Mouse (Mus musculus) embryonic facial prominence, embryonic 13.5 days (tissue): ENCODE measurements at regions not wholly inside any gene's neighbourhood (a gene's known extent, or its start where the extent isn't known, plus 50 kb on each side); places are given as distances from the start of the nearest gene placed in this dataset.

Experiments
- ATAC-seq: fragments of 200-750 bp; cut with Nextera tagmentation; 2 replicates; pipeline ENCODE4 v1.8.0; 2017; ENCODE audit warnings: low read depth; ENCODE audit not compliant: insufficient number of reproducible peaks, insufficient read depth, low FRiP score, low TSS enrichment
- H3K27ac ChIP-seq: fragments of 300-500 bp; sonication (generic); 2 replicates; pipeline ENCODE4 v1.5.1; 2015; ENCODE audit warnings: moderate library complexity, mild to moderate bottlenecking, inconsistent platforms
- H3K27me3 ChIP-seq: fragments of 300-500 bp; sonication (generic); 2 replicates; pipeline ENCODE4 v1.6.1; 2015; ENCODE audit warnings: mild to moderate bottlenecking, inconsistent platforms
- H3K36me3 ChIP-seq: fragments of 300-500 bp; sonication (generic); 2 replicates; pipeline ENCODE4 v1.6.1; 2015; ENCODE audit warnings: mild to moderate bottlenecking, inconsistent platforms
- H3K4me1 ChIP-seq: fragments of 300-500 bp; sonication (generic); 2 replicates; pipeline ENCODE4 v1.6.1; 2015; ENCODE audit warnings: inconsistent platforms
- H3K4me2 ChIP-seq: fragments of 300-500 bp; sonication (generic); 2 replicates; pipeline ENCODE4 v1.6.1; 2015; ENCODE audit warnings: moderate library complexity, mild to moderate bottlenecking, inconsistent platforms
- H3K4me3 ChIP-seq: fragments of 300-500 bp; sonication (generic); 2 replicates; pipeline ENCODE4 v1.5.1; 2015; ENCODE audit warnings: mild to moderate bottlenecking, inconsistent platforms
- H3K9ac ChIP-seq: fragments of 300-500 bp; sonication (generic); 2 replicates; pipeline ENCODE4 v1.6.1; 2015; ENCODE audit warnings: mild to moderate bottlenecking, inconsistent platforms
- H3K9me3 ChIP-seq: fragments of 300-500 bp; sonication (generic); 2 replicates; pipeline ENCODE4 v1.6.1; 2016; ENCODE audit warnings: inconsistent platforms
- WGBS: fragments of 180-500 bp; shearing (Covaris S2); methylation state at CpG from one replicate; pipeline ENCODE4 v1.1.7; 2015; ENCODE audit warnings: mixed read lengths; 5-methylcytosine and 5-hydroxymethylcytosine counted together

DNA sequence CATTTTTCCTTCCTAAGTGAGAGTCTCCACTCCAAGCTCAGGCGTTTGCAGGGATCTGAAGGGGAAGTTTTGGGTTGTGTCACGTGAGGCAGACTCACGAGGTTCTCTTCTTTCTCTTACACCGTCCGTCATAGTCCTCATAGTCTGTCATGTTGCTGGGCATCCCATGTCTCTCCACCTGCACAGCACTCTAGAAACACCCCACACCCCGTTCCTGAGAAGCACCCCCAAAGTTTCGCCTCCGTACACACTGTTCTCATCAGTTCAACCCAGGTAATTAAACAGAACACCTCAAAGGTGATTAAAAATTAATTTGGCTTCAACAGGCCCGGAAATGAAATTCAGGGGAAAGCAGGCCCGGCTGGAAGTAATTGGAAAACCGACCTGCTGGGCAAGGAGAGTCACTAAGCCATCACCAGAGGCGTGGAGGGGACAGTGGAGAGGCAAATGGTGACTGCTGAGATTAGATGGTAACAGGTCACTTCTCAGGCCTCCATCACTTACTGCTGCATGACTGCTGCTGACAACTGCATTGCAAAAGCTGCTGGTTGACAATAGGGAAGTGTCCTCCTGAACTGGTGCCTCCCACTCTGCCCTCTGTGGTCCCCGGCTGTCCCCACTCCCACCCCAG is 63.1 kb upstream of the Smndc1 start:
- H3K27ac ChIP-seq, result no peak overlapping the region
- H3K9ac ChIP-seq, result no peak overlapping the region
- peaks cover 7% of the 10 kb centered on the region for H3K4me1 ChIP-seq
- peaks cover 5% of the 10 kb centered on the region; the same call in 1 of the 2 replicates for H3K27me3 ChIP-seq
- no peak overlapping the region for H3K4me3 ChIP-seq
- no peak for ATAC-seq
- H3K9me3 ChIP-seq, result no peaks in the 10 kb centered on the region
- H3K36me3 ChIP-seq, result no peaks in the 10 kb centered on the region
- WGBS, result 70% methylated on average over 13 of the region's 13 CpGs
- H3K4me2 ChIP-seq, result no peak overlapping the region

DNA sequence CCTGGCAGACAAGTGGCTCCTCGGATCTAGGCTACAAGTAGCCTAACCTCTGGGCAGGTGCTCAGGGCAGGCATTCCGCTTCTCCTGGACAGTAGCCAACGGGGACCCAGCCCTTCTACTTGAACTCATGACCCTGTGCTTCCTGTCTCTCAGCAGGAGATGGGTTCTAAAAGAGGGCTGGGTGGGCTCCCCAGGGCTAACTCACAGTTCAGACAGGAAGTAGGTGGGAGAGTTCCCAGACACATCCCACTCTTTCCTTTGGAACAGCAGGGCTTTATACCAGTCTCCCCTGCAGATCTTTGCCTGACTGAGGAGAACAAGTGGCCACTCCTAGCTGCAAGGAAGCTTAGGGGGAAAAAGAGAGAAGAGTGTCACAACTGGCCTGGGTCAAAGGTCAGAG is 62.0 kb upstream of the Smndc1 start:
- no peak for ATAC-seq
- no peak overlapping the region for H3K27ac ChIP-seq
- peaks cover 7% of the 10 kb centered on the region; the same call in 1 of the 2 replicates for H3K4me1 ChIP-seq
- H3K9ac ChIP-seq, result no peak overlapping the region
- H3K4me3 ChIP-seq, result no peak overlapping the region
- 18% methylated on average over 3 of the region's 3 CpGs for WGBS
- H3K36me3 ChIP-seq, result no peaks in the 10 kb centered on the region
- H3K4me2 ChIP-seq, result no peak overlapping the region
- no peaks in the 10 kb centered on the region for H3K27me3 ChIP-seq
- H3K9me3 ChIP-seq, result no peaks in the 10 kb centered on the region

DNA sequence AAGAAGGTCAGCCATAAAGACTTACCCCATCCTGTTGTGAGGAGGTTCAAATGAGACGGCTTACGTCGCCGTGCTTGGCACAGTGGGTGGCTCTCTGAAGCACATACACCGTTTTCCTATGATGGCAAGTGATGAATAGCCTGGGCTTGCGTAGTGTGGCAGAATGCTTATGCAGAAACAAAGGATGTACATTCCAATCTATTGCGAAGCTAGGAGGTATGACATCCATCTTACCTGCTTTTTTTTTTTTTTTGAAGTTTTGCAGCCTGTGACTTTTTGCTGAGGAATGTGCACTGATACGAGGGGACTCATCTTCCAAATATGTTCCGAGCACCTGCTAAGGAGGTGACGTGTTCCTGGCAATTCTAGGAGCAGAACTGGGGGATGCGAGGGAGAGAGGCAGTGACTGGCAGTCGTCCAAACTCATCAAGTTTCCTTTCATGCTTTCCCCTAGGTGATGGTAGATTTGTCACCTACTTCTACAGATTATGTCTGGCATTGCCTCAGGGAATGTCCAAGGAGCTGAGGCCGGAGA is 61.1 kb upstream of the Smndc1 start:
- H3K9ac ChIP-seq, result no peak overlapping the region
- no peak for ATAC-seq
- 65% methylated on average over 13 of the region's 13 CpGs for WGBS

DNA sequence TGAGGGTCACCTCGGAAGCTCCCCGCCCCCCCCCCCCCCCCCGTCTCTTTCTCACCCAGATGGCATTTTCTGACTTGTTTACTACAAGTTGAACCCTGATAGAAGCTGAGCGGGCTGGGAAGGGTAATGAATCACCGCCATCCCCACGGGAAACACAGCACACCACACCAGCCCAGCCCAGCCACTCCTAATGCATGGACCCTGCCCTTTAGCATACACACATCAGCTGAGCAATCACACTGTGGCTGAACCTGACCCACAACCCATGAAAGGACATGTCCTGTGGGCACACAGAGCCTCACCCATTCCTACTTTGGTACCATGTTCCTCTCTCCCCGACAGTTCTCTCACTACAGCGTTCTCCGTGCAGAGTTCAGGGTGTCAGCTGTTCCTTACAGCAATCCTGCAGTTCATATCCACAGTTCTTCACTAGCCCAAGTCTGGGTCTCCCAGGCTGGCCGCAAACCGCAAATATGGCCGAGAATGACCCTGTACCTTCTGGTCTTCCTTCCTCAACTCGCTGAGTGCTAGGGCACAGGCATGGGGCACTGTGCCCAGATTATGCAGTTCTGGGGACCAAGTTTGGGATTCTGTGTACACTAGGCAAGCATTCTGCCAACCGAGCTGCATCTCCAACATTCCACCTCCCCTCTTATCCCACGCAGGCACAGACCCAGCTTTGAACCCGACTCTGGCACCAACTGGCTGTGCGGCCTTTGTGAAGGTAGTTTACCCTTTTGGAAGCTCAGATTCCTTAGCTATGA is 60.4 kb upstream of the Smndc1 start:
- no peak overlapping the region for H3K9ac ChIP-seq
- H3K4me2 ChIP-seq, result no peak overlapping the region
- 77% methylated on average over 17 of the region's 17 CpGs for whole genome bisulfite sequencing
- no peaks in the 10 kb centered on the region for H3K36me3 ChIP-seq
- no peaks in the 10 kb centered on the region for H3K27me3 ChIP-seq
- H3K4me3 ChIP-seq, result no peak overlapping the region
- no peak for ATAC-seq
- peaks cover 7% of the 10 kb centered on the region; the same call in 1 of the 2 replicates for H3K4me1 ChIP-seq
- no peaks in the 10 kb centered on the region for H3K9me3 ChIP-seq
- H3K27ac ChIP-seq, result no peak overlapping the region

More for the DNA sequence above, 61.1 kb upstream of the Smndc1 start:
- Histone ChIP-seq H3K27me3 (no peaks in the 10 kb centered on the region), H3K9me3 (no peaks in the 10 kb centered on the region), H3K36me3 (no peaks in the 10 kb centered on the region), H3K4me2 (no peak overlapping the region), H3K4me1 (peaks cover 7% of the 10 kb centered on the region; the same call in 1 of the 2 replicates), H3K4me3 (no peak overlapping the region), H3K27ac (no peak overlapping the region)

DNA sequence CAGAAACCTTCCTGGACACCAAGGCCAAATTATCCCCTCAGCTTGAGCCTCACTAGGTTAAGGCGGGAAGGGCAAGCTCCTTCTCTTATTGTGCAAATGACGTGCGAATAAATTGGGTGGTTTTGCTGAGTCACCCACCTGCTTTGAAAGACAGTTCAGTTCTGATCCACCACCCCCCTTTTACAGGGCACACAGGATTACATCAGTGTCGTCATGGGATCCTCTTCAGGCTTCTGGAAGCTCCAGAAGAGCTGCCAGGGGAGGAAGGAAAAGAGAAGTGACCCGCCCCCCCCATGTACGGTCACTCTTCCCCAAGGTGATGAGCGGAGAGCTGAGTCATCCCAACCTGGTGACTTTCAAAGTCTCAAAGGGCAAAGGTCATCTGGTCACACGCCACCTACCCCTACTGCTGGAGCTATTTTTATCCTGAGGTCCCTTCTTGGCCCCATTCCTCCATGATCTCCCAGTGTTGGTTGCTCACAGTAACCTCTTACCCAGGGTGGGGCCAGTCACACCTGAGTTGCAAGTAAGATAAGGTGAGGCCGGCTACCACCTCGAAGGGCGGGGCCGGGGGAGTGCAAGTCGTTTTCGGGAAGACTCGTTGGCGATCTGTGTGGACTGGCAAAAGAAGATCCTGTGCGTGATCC is 58.9 kb upstream of the Smndc1 start:
- WGBS, result 85% methylated on average over 17 of the region's 17 CpGs
- no peaks in the 10 kb centered on the region for H3K27me3 ChIP-seq
- H3K4me1 ChIP-seq, result peaks cover 7% of the 10 kb centered on the region; the same call in 1 of the 2 replicates
- no peak for ATAC-seq
- H3K27ac ChIP-seq, result no peak overlapping the region
- H3K9ac ChIP-seq, result no peak overlapping the region
- H3K9me3 ChIP-seq, result no peaks in the 10 kb centered on the region
- H3K36me3 ChIP-seq, result no peaks in the 10 kb centered on the region
- H3K4me3 ChIP-seq, result no peak overlapping the region
- H3K4me2 ChIP-seq, result no peak overlapping the region

DNA sequence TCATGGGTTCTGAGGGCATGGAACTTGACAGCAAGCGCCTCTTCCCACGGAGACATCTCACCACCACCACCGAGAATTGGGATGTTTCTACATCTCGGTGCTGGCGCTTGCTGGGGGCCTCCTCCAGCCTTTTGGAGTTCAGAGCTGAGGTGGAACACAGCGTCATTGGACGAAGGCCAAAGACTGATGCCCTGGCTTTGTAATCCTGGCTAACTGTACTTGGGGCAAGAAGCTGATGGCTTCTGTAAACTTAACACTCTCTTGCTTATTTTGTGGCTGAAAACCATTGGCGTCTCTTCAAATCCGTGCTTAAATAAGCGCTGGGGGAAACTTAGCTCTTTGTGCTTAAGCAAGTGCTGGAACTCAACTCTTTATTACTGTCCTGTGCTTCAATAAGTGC is 57.8 kb upstream of the Smndc1 start:
- Histone ChIP-seq H3K27ac (no peak overlapping the region), H3K9ac (no peak overlapping the region), H3K36me3 (no peaks in the 10 kb centered on the region), H3K4me3 (no peak overlapping the region), H3K4me1 (peaks cover 7% of the 10 kb centered on the region; the same call in 1 of the 2 replicates), H3K27me3 (no peaks in the 10 kb centered on the region), H3K9me3 (no peaks in the 10 kb centered on the region), H3K4me2 (no peak overlapping the region)
- no peak for ATAC-seq
- 82% methylated on average over 10 of the region's 10 CpGs for WGBS

DNA sequence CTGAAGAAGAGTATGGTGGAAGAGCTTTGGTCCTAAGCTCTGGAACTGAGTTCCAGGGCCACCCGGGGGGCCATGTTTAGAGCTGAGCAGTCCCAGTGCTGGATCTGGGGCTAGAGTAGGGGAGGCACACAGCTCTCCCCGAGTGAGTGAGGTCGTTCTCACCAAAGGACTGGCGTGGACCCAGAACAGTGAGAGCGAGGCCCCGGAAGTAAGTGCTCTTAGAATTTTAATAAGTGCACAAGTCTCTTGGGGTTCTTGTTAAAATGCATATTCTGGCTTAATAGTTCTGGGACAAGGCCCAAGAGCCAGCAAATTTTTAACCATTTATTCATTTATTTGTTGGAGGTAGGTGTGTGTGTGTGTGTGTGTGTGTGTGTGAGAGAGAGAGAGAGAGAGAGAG is 57.4 kb upstream of the Smndc1 start:
- H3K4me2 ChIP-seq, result no peak overlapping the region
- H3K9ac ChIP-seq, result no peak overlapping the region
- 70% methylated on average over 6 of the region's 6 CpGs for WGBS
- H3K4me1 ChIP-seq, result peaks cover 7% of the 10 kb centered on the region; the same call in 1 of the 2 replicates
- no peak overlapping the region for H3K27ac ChIP-seq
- no peaks in the 10 kb centered on the region for H3K36me3 ChIP-seq
- H3K9me3 ChIP-seq, result no peaks in the 10 kb centered on the region
- no peak for ATAC-seq
- no peaks in the 10 kb centered on the region for H3K27me3 ChIP-seq
- no peak overlapping the region for H3K4me3 ChIP-seq

DNA sequence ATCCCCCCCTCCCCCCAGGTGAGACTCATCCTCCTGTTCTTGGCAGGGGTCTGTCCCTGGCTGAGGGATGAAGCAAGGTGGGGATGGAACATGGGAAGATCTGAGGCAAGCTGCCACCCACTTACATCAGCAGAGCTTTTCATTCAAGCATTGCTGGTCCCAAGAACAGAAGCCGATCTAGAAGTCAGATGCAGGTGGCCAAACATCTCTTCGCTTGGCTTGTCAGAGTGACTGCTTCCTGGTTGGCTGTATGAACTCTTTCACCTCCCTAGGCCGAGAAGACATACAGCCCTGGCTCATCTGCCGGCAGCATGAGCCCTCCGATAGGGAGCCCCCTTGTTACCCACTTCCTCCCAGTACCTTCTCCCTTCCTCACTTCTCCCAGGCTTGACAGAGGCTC is 55.8 kb upstream of the Smndc1 start:
- no peaks in the 10 kb centered on the region for H3K27me3 ChIP-seq
- H3K4me3 ChIP-seq, result no peak overlapping the region
- no peak overlapping the region for H3K4me2 ChIP-seq
- no peak for ATAC-seq
- H3K4me1 ChIP-seq, result peaks cover 7% of the 10 kb centered on the region; the same call in 1 of the 2 replicates
- no peaks in the 10 kb centered on the region for H3K9me3 ChIP-seq
- no peak overlapping the region for H3K9ac ChIP-seq
- 65% methylated on average over 5 of the region's 5 CpGs for WGBS
- no peaks in the 10 kb centered on the region for H3K36me3 ChIP-seq
- H3K27ac ChIP-seq, result no peak overlapping the region

DNA sequence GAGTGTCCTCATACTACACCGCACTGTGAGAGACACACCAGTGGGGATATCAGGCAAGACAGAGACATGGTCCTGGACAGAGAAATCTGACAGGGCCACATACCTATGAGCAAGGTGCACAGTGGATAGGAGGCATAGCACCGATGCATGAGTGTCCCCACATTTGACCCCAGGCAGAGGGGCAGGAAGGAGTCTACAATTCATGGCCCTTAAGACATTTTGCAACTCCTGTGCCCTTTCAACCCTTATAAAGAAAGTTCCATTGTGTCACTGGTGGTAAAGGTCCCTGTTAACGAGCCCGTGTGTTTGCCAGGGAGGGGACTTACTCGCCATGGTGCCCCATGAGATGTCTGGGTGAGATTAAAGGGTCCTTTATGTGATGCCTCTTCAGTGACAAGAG is 54.3 kb upstream of the Smndc1 start:
- Histone ChIP-seq H3K9ac (no peak overlapping the region), H3K4me1 (peaks cover 3% of the 10 kb centered on the region; the same call in 1 of the 2 replicates), H3K27ac (no peak overlapping the region), H3K9me3 (no peaks in the 10 kb centered on the region), H3K36me3 (no peaks in the 10 kb centered on the region), H3K4me3 (no peak overlapping the region), H3K27me3 (no peaks in the 10 kb centered on the region), H3K4me2 (no peak overlapping the region)
- WGBS, result 45% methylated on average over 5 of the region's 5 CpGs
- no peak for ATAC-seq

DNA sequence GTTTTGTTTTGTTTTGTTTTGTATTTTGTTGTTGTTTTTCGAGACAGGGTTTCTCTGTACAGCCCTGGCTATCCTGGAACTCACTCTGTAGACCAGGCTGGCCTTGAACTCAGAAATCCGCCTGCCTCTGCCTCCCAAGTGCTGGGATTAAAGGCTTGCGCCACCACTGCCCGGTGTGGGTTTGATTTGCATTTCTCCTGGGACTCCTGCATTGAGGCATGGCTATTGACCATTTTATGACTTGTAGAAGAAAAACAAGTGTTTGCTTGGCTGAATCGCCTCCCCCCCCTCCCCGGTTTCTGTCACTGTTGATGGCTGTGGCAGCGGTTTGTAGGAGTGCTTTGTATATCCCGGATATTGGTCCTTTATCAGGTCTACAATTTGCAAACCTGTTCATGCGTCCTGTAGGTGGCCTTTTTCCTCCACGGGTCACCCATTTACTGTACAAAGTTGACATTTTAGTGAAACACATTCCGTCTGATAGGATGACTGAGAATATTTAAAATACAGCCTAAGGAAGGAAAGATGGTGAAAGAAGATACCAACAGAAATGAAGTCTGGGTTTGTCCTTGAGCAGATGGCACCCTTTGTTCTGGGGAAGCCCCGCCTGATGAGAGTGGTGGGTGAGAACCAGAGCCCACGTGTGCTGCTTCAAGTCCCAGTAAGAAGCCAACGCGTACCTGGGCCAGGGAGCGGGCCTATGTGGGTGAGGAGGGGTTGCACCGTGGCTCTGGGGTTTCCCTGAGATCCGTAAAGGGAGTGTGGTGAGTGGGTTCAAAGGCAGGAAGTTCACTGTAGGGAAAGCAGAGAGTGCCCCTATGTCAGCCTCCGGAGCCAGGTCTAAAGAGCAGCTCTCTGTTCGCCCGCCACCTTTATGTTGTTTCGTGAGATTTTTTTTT is 52.6 kb upstream of the Smndc1 start:
- H3K9ac ChIP-seq, result no peak overlapping the region
- H3K27ac ChIP-seq, result no peak overlapping the region
- H3K36me3 ChIP-seq, result no peaks in the 10 kb centered on the region
- no peak overlapping the region for H3K4me2 ChIP-seq
- no peaks in the 10 kb centered on the region for H3K9me3 ChIP-seq
- ATAC-seq, result no peak
- H3K4me1 ChIP-seq, result peaks cover 3% of the 10 kb centered on the region; the same call in 1 of the 2 replicates
- no peak overlapping the region for H3K4me3 ChIP-seq
- H3K27me3 ChIP-seq, result no peaks in the 10 kb centered on the region
- 84% methylated on average over 22 of the region's 22 CpGs for WGBS

DNA sequence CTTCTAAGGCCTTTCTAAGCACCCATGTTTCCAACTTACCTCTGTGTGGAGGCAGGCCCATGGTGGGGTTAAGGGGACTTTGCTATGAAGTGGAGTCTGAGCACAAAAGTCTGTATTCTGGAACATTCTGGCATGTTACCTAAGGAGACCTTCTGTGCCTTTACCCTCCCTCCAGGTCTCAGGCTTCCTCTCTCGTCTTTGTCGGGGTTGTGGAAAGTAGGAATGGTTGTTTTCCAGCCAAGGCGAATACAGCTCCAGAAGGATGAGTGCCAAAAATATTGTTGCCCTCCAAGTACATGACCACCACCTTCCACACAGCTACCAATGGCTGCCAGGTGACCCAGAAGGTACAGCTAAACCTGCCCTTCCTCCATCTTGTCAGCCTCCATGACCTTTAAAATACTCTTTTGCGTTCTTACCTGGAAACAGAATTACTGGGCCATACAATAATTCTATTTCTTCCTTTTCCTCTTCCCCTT is 51.8 kb upstream of the Smndc1 start:
- H3K4me1 ChIP-seq, result peaks cover 3% of the 10 kb centered on the region; the same call in 1 of the 2 replicates
- no peaks in the 10 kb centered on the region for H3K27me3 ChIP-seq
- no peaks in the 10 kb centered on the region for H3K9me3 ChIP-seq
- H3K4me3 ChIP-seq, result no peak overlapping the region
- H3K9ac ChIP-seq, result no peak overlapping the region
- H3K4me2 ChIP-seq, result no peak overlapping the region
- ATAC-seq, result no peak
- H3K27ac ChIP-seq, result no peak overlapping the region
- H3K36me3 ChIP-seq, result no peaks in the 10 kb centered on the region
- WGBS, result 85% methylated on average over 4 of the region's 4 CpGs
